In genomic region chr2:155552949-155553354, GRCm38 (mm10) we compare ENCODE assay signal across 12 mouse cellular contexts. TPM values are rescaled to one million over a fixed set of nuclear protein-coding genes. Genes with fewer than 3 reads are reported as not detected.
DNase-seq lines count a peak whose midpoint lies in the region; ATAC-seq and TF ChIP-seq lines count a peak whose summit lies in the region.
"Had no signal": no experiment of that assay in that cellular context is flagged by ENCODE, and none has a peak within 500 bp of the region (broad histone marks: within the 10 kb centered on the region; RNA-seq: fewer than 3 reads in every experiment).

No protein-coding gene starts in this region.

- no peak overlapping the region for H3K4me3 ChIP-seq in liver, embryonic 11.5 days (ENCODE audit: low read depth, low read length)
- H3K4me3 ChIP-seq in stomach, embryonic 14.5 days (ENCODE audit: low read depth, low read length): no peak overlapping the region
- no peak overlapping the region for H3K4me3 ChIP-seq in layer of hippocampus, adult 2 months
- no peak overlapping the region for H3K4me3 ChIP-seq in forebrain, embryonic 11.5 days (ENCODE audit: low read depth, low read length)
- H3K4me3 ChIP-seq: embryonic facial prominence, embryonic 13.5 days; midbrain, embryonic 10.5 days; neural tube, embryonic 15.5 days had no signal

- peak; percentile 90 for ATAC-seq in activated CD4-positive, CD25-positive, alpha-beta regulatory T cell, adult 4 months
- ATAC-seq in liver, embryonic 11.5 days (replicated peaks; ENCODE audit: low FRiP score): peak; percentile 88
- peak; percentile 77 for ATAC-seq in stomach, embryonic 14.5 days (ENCODE audit: insufficient number of reproducible peaks, insufficient read depth, low FRiP score, low read depth)
- no peak for ATAC-seq in forebrain, embryonic 11.5 days (replicated peaks; ENCODE audit: low FRiP score)
- ATAC-seq: hindbrain, postnatal 0 days had no signal

- no peak overlapping the region for H3K4me2 ChIP-seq in liver, embryonic 11.5 days
- H3K4me2 ChIP-seq in stomach, embryonic 14.5 days (replicated peaks; ENCODE audit: low read depth, low read length): no peak overlapping the region
- no peak overlapping the region for H3K4me2 ChIP-seq in forebrain, embryonic 11.5 days (ENCODE audit: low read depth, low read length, severe bottlenecking)
- H3K4me2 ChIP-seq: embryonic facial prominence, embryonic 13.5 days; neural tube, embryonic 15.5 days had no signal

- peaks cover 6% of the 10 kb centered on the region; the same call in 1 of the 2 replicates for H3K4me1 ChIP-seq in liver, embryonic 11.5 days (replicated peaks; ENCODE audit: control insufficient read depth, insufficient read depth, low read length)
- no peaks in the 10 kb centered on the region for H3K4me1 ChIP-seq in stomach, embryonic 14.5 days (ENCODE audit: control insufficient read depth, insufficient read depth, low read length)
- no peaks in the 10 kb centered on the region for H3K4me1 ChIP-seq in forebrain, embryonic 11.5 days (replicated peaks; ENCODE audit: control insufficient read depth, insufficient read depth, low read length)
- H3K4me1 ChIP-seq: embryonic facial prominence, embryonic 13.5 days; neural tube, embryonic 15.5 days had no signal

- H3K27ac ChIP-seq in liver, embryonic 11.5 days (ENCODE audit: low read depth, low read length): peak overlapping the region; percentile 76
- peak overlapping the region; percentile 57; the same call in 1 of the 2 replicates for H3K27ac ChIP-seq in stomach, embryonic 14.5 days (ENCODE audit: low read length)
- no peak overlapping the region for H3K27ac ChIP-seq in layer of hippocampus, adult 2 months
- no peak overlapping the region for H3K27ac ChIP-seq in forebrain, embryonic 11.5 days (ENCODE audit: low read depth, low read length)
- H3K27ac ChIP-seq: embryonic facial prominence, embryonic 13.5 days; hindbrain, postnatal 0 days; midbrain, embryonic 10.5 days; neural tube, embryonic 15.5 days had no signal

- peak; percentile 70 for DNase-seq in CD4-positive, CD25-positive, alpha-beta regulatory T cell, adult 2 months (ENCODE audit: low read depth, low spot score)
- no peak for DNase-seq in liver, embryonic 11.5 days (ENCODE audit: low spot score)
- no peak for DNase-seq in layer of hippocampus, postnatal 10 days (ENCODE audit: low spot score in 2 of 2)
- DNase-seq in layer of hippocampus, adult 2 months (ENCODE audit: low spot score in 2 of 2): no peak
- no peak for DNase-seq in forebrain, embryonic 11.5 days (ENCODE audit: low spot score)
- DNase-seq: gastrocnemius, postnatal 14 days had no signal

- H3K9ac ChIP-seq in liver, embryonic 11.5 days (ENCODE audit: low read depth, low read length): 0 out of 2 replicates have a peak overlapping the region, but pooled peaks have one; percentile 26
- no peak overlapping the region for H3K9ac ChIP-seq in stomach, embryonic 14.5 days (replicated peaks; ENCODE audit: low read depth, low read length)
- no peak overlapping the region for H3K9ac ChIP-seq in forebrain, embryonic 11.5 days (ENCODE audit: low read length)
- H3K9ac ChIP-seq: embryonic facial prominence, embryonic 13.5 days; neural tube, embryonic 15.5 days had no signal

- no peaks in the 10 kb centered on the region for H3K9me3 ChIP-seq in liver, embryonic 11.5 days (ENCODE audit: control insufficient read depth, low read length)
- H3K9me3 ChIP-seq in stomach, embryonic 14.5 days (ENCODE audit: control insufficient read depth, low read depth, low read length): no peaks in the 10 kb centered on the region
- no peaks in the 10 kb centered on the region for H3K9me3 ChIP-seq in forebrain, embryonic 11.5 days (ENCODE audit: control insufficient read depth, low read length)
- H3K9me3 ChIP-seq: embryonic facial prominence, embryonic 13.5 days; midbrain, embryonic 10.5 days; neural tube, embryonic 15.5 days had no signal

- TF ChIP-seq CTCF in layer of hippocampus, adult 2 months (conservative IDR thresholded peaks at IDR 0.05): no peak

- no peaks in the 10 kb centered on the region for H3K27me3 ChIP-seq in liver, embryonic 11.5 days (replicated peaks; ENCODE audit: control insufficient read depth, insufficient read depth, low read length)
- H3K27me3 ChIP-seq in stomach, embryonic 14.5 days (ENCODE audit: control insufficient read depth, insufficient read depth, low read length): no peaks in the 10 kb centered on the region
- H3K27me3 ChIP-seq in forebrain, embryonic 11.5 days (ENCODE audit: control insufficient read depth, insufficient read depth, low read length): no peaks in the 10 kb centered on the region
- H3K27me3 ChIP-seq: embryonic facial prominence, embryonic 13.5 days; neural tube, embryonic 15.5 days had no signal

- H3K36me3 ChIP-seq in liver, embryonic 11.5 days (ENCODE audit: control insufficient read depth, insufficient read depth, low read length): no peaks in the 10 kb centered on the region; the same call in 1 of the 2 replicates
- H3K36me3 ChIP-seq in stomach, embryonic 14.5 days (ENCODE audit: control insufficient read depth, insufficient read depth, low read length): no peaks in the 10 kb centered on the region
- H3K36me3 ChIP-seq in forebrain, embryonic 11.5 days (ENCODE audit: control insufficient read depth, insufficient read depth, low read length): no peaks in the 10 kb centered on the region
- H3K36me3 ChIP-seq: embryonic facial prominence, embryonic 13.5 days; midbrain, embryonic 10.5 days had no signal

RNA-seq across cellular contexts. Expression of gene Ggt7, which starts 34.9 kb away (rescaled TPM):
- 1 to 10 TPM; 4.6 to 8.2 TPM for polyA plus RNA-seq in activated CD4-positive, CD25-positive, alpha-beta regulatory T cell, adult 4 months (2017; shearing (Covaris generic))
- 1.0 and 1.3 TPM in 2 replicates for polyA plus RNA-seq in liver, embryonic 11.5 days (2014; fragmentation: Nextera tagmentation; extraction: Ambion mirVana)
- 2.4 and 2.6 TPM in 2 replicates for polyA plus RNA-seq in stomach, embryonic 14.5 days (2014; fragmentation: Nextera tagmentation; extraction: Ambion mirVana)
- total RNA-seq in layer of hippocampus, postnatal 10 days (2021): 100 to 1,000 TPM in 1 of 2 experiments, 10 to 100 TPM in 1; 95.2 to 101 TPM
- total RNA-seq in layer of hippocampus, adult 2 months (2021): 100 to 1,000 TPM; 114 to 124 TPM
- polyA plus RNA-seq in forebrain, embryonic 11.5 days (2014; fragmentation: Nextera tagmentation; extraction: Ambion mirVana): 10.6 and 11.3 TPM in 2 replicates

RNA-seq across cellular contexts. Expression of gene Acss2, which starts 35.2 kb away (rescaled TPM):
- polyA plus RNA-seq in activated CD4-positive, CD25-positive, alpha-beta regulatory T cell, adult 4 months (2017; shearing (Covaris generic)): 10 to 100 TPM; 13.9 to 16.4 TPM
- polyA plus RNA-seq in liver, embryonic 11.5 days (2014; fragmentation: Nextera tagmentation; extraction: Ambion mirVana): 27.7 and 28.5 TPM in 2 replicates
- polyA plus RNA-seq in stomach, embryonic 14.5 days (2014; fragmentation: Nextera tagmentation; extraction: Ambion mirVana): 9.5 and 10.8 TPM in 2 replicates
- total RNA-seq in layer of hippocampus, postnatal 10 days (2021): 10 to 100 TPM; 48.9 to 56.2 TPM
- total RNA-seq in layer of hippocampus, adult 2 months (2021): 10 to 100 TPM; 62.6 to 70.8 TPM
- 20.6 and 22.9 TPM in 2 replicates for polyA plus RNA-seq in forebrain, embryonic 11.5 days (2014; fragmentation: Nextera tagmentation; extraction: Ambion mirVana)

RNA-seq across cellular contexts. Expression of gene Gss, which starts 39.7 kb away (rescaled TPM):
- 10 to 100 TPM; 13.8 to 15.7 TPM for polyA plus RNA-seq in activated CD4-positive, CD25-positive, alpha-beta regulatory T cell, adult 4 months (2017; shearing (Covaris generic))
- polyA plus RNA-seq in liver, embryonic 11.5 days (2014; fragmentation: Nextera tagmentation; extraction: Ambion mirVana): 59.7 and 60.5 TPM in 2 replicates
- polyA plus RNA-seq in stomach, embryonic 14.5 days (2014; fragmentation: Nextera tagmentation; extraction: Ambion mirVana): 24.2 and 26.1 TPM in 2 replicates
- total RNA-seq in layer of hippocampus, postnatal 10 days (2021): 10 to 100 TPM; 11.6 to 15.2 TPM
- 10 to 100 TPM; 25.6 to 26.2 TPM for total RNA-seq in layer of hippocampus, adult 2 months (2021)
- 18.1 and 22.3 TPM in 2 replicates for polyA plus RNA-seq in forebrain, embryonic 11.5 days (2014; fragmentation: Nextera tagmentation; extraction: Ambion mirVana)

RNA-seq across cellular contexts. Expression of gene Myh7b, which starts 58.1 kb away (rescaled TPM):
- not detected for polyA plus RNA-seq in activated CD4-positive, CD25-positive, alpha-beta regulatory T cell, adult 4 months (2017; shearing (Covaris generic))
- 4.3 and 5.3 TPM in 2 replicates for polyA plus RNA-seq in liver, embryonic 11.5 days (2014; fragmentation: Nextera tagmentation; extraction: Ambion mirVana)
- 0.39 and 0.76 TPM in 2 replicates for polyA plus RNA-seq in stomach, embryonic 14.5 days (2014; fragmentation: Nextera tagmentation; extraction: Ambion mirVana)
- total RNA-seq in layer of hippocampus, postnatal 10 days (2021): 1 to 10 TPM; 2.6 to 4.2 TPM
- total RNA-seq in layer of hippocampus, adult 2 months (2021): 1 to 10 TPM; 5.5 to 5.6 TPM
- 0.27 and 0.31 TPM in 2 replicates for polyA plus RNA-seq in forebrain, embryonic 11.5 days (2014; fragmentation: Nextera tagmentation; extraction: Ambion mirVana)

Comparison
In these comparisons a context has a peak if more than half of its experiments do, and no peak if none do; other contexts are left out.
1. H3K27ac ChIP-seq: peak in liver, embryonic 11.5 days (single experiment) and stomach, embryonic 14.5 days (single experiment); none in layer of hippocampus, adult 2 months (single experiment) and forebrain, embryonic 11.5 days (single experiment).